Comparison of ENCODE assay signal across 10 mouse cellular contexts in genomic region chr10:75326553-75326952, GRCm38 (mm10). TPM values are rescaled to one million over a fixed set of nuclear protein-coding genes. Genes with fewer than 3 reads are reported as not detected.
DNase-seq lines count a peak whose midpoint lies in the region; ATAC-seq lines count a peak whose summit lies in the region.
"Had no signal": no experiment of that assay in that cellular context is flagged by ENCODE, and none has a peak within 500 bp of the region (broad histone marks: within the 10 kb centered on the region; RNA-seq: fewer than 3 reads in every experiment).

No protein-coding gene starts in this region.

- no peak overlapping the region for H3K4me3 ChIP-seq in hindbrain, embryonic 16.5 days (ENCODE audit: low read length)
- H3K4me3 ChIP-seq: erythroblast, embryonic 14.5 days; myocyte had no signal

- intact Hi-C loops in left cerebral cortex, postnatal 14 days (cut with DNase I) = no loop called here

- H3K4me2 ChIP-seq in hindbrain, embryonic 16.5 days (ENCODE audit: low read length) = no peak overlapping the region

- H3K27ac ChIP-seq in hindbrain, embryonic 16.5 days (ENCODE audit: low read depth, low read length) = no peak overlapping the region

- DNase-seq in adrenal gland, adult (ENCODE audit: inconsistent age in 2 of 2, low spot score in 1 of 2) = peak; percentile 61 to 81
- no peak for DNase-seq in adrenal gland, postnatal 4 days (ENCODE audit: low spot score in 2 of 2)
- peak; percentile 88 for DNase-seq in c-Kit-positive CD71-negative TER-119-negative erythroid progenitor cells, embryonic 14.5 days (ENCODE audit: low read depth)
- DNase-seq in kidney, postnatal 25 days = peak; percentile 76 to 81
- peak; percentile 78 for DNase-seq in naive thymus-derived CD4-positive, alpha-beta T cell, adult 2 months (ENCODE audit: low read depth)
- no peak for DNase-seq in left cerebral cortex, postnatal 14 days (ENCODE audit: low spot score in 2 of 2)
- no peak for DNase-seq in yolk sac, embryonic 10.5 days (ENCODE audit: low spot score)

- H3K36me3 ChIP-seq in hindbrain, embryonic 16.5 days (ENCODE audit: control insufficient read depth, insufficient read depth, low read length) = no peaks in the 10 kb centered on the region

- ATAC-seq in hindbrain, embryonic 16.5 days = no peak

- H3K4me1 ChIP-seq in hindbrain, embryonic 16.5 days (ENCODE audit: control insufficient read depth, insufficient read depth, low read depth, low read length) = no peaks in the 10 kb centered on the region

- no peaks in the 10 kb centered on the region for H3K9me3 ChIP-seq in hindbrain, embryonic 16.5 days (ENCODE audit: control insufficient read depth, low read length)

- WGBS in hindbrain, embryonic 16.5 days = 70% methylated on average over 3 of the region's 3 CpGs

- H3K27me3 ChIP-seq in hindbrain, embryonic 16.5 days (replicated peaks; ENCODE audit: control insufficient read depth, insufficient read depth, low read length) = no peaks in the 10 kb centered on the region

- H3K9ac ChIP-seq in hindbrain, embryonic 16.5 days (ENCODE audit: low read depth, low read length) = no peak overlapping the region

RNA-seq across cellular contexts. Expression of gene Adora2a, which starts 9.9 kb away (rescaled TPM):
- 1 to 10 TPM; 9.1 to 9.4 TPM for total RNA-seq in adrenal gland, postnatal 4 days (2021)
- 3.6 and 4.6 TPM in 2 replicates for polyA plus RNA-seq in hindbrain, embryonic 16.5 days (2015; fragmentation: Nextera tagmentation; extraction: Ambion mirVana)
- 10 to 100 TPM; 10.3 to 15.4 TPM for total RNA-seq in left cerebral cortex, postnatal 14 days (2021)
- polyA plus RNA-seq: erythroblast, embryonic 14.5 days had no signal

Comparison
In these comparisons a context has a peak if more than half of its experiments do, and no peak if none do; other contexts are left out.
1. DNase-seq: peak in adrenal gland, adult (2 of 2), c-Kit-positive CD71-negative TER-119-negative erythroid progenitor cells, embryonic 14.5 days (single experiment), kidney, postnatal 25 days (2 of 2) and naive thymus-derived CD4-positive, alpha-beta T cell, adult 2 months (single experiment); none in adrenal gland, postnatal 4 days (0 of 2), left cerebral cortex, postnatal 14 days (0 of 2) and yolk sac, embryonic 10.5 days (single experiment).